Mouse (Mus musculus): ENCODE data around the gene Tpcn1.

Gene Tpcn1

GRCm38 (mm10) chr5:120588569-120589094, at the start of gene Tpcn1, which contains the start of gene Iqcd:
TSS of gene Tpcn1 (minus strand) at chr5:120588673.
TSS of gene Iqcd (plus strand) at chr5:120589016.
- peak; percentile 100 for DNase-seq

- DNase-seq: peak in 1 of 2 experiments; percentile 19
These were observed 47.2 kb upstream of the Tpcn1 start for GRCm38 (mm10) chr5:120635633-120636032.

GRCm38 (mm10) chr5:120634860-120635259, 46.4 kb upstream of the Tpcn1 start:
- DNase-seq: no peak

- no peak for DNase-seq
These were observed 45.7 kb upstream of the Tpcn1 start, which contains the start of gene Cfap73 for GRCm38 (mm10) chr5:120634131-120634530. TSS of gene Cfap73 (minus strand) at chr5:120634235.

GRCm38 (mm10) chr5:120631892-120632291, 43.4 kb upstream of the Tpcn1 start:
- no peak for DNase-seq

- no peak for DNase-seq
These were observed 42.7 kb upstream of the Tpcn1 start for GRCm38 (mm10) chr5:120631128-120631527.

- peak in 1 of 2 experiments; percentile 49 for DNase-seq
These were observed 40.2 kb upstream of the Tpcn1 start for GRCm38 (mm10) chr5:120628624-120629023.

- DNase-seq: no peak
These were observed 39.2 kb upstream of the Tpcn1 start for GRCm38 (mm10) chr5:120627515-120628300.

GRCm38 (mm10) chr5:120626399-120626798, 37.9 kb upstream of the Tpcn1 start:
- peak in 1 of 2 experiments; percentile 30 for DNase-seq

GRCm38 (mm10) chr5:120624427-120624826, 36.0 kb upstream of the Tpcn1 start:
- DNase-seq: no peak

GRCm38 (mm10) chr5:120622198-120622851, 33.9 kb upstream of the Tpcn1 start:
- peak; percentile 64 to 68 for DNase-seq

GRCm38 (mm10) chr5:120621846-120622197, 33.3 kb upstream of the Tpcn1 start:
- DNase-seq: no peak

GRCm38 (mm10) chr5:120621078-120621765, 32.7 kb upstream of the Tpcn1 start:
- peak; percentile 60 to 88 for DNase-seq

- DNase-seq: peak; percentile 80 to 82
These were observed 32.1 kb upstream of the Tpcn1 start for GRCm38 (mm10) chr5:120620375-120621077.

GRCm38 (mm10) chr5:120619201-120619600, 30.7 kb upstream of the Tpcn1 start:
- peak; percentile 63 to 74 for DNase-seq

- no peak for DNase-seq
These were observed 30.3 kb upstream of the Tpcn1 start for GRCm38 (mm10) chr5:120618778-120619177.

- DNase-seq: peak in 1 of 2 experiments; percentile 50
These were observed 27.4 kb upstream of the Tpcn1 start for GRCm38 (mm10) chr5:120615903-120616302.

- DNase-seq: peak; percentile 100
These were observed 24.5 kb upstream of the Tpcn1 start for GRCm38 (mm10) chr5:120612822-120613604.

- peak; percentile 98 to 100 for DNase-seq
These were observed 24.0 kb upstream of the Tpcn1 start, which contains the start of the genes Rita1 and Ddx54 for GRCm38 (mm10) chr5:120612442-120612821. TSS of gene Rita1 (minus strand) at chr5:120612589. TSS of gene Ddx54 (plus strand) at chr5:120612739.

- no peak for DNase-seq
These were observed 22.9 kb upstream of the Tpcn1 start for GRCm38 (mm10) chr5:120611416-120611815.

- DNase-seq: peak; percentile 65 to 76
These were observed 22.4 kb upstream of the Tpcn1 start for GRCm38 (mm10) chr5:120610906-120611305.

Measured in kidney, postnatal 25 days (tissue).